Mouse (Mus musculus): ENCODE results near the gene Pdgfa.

DNA sequence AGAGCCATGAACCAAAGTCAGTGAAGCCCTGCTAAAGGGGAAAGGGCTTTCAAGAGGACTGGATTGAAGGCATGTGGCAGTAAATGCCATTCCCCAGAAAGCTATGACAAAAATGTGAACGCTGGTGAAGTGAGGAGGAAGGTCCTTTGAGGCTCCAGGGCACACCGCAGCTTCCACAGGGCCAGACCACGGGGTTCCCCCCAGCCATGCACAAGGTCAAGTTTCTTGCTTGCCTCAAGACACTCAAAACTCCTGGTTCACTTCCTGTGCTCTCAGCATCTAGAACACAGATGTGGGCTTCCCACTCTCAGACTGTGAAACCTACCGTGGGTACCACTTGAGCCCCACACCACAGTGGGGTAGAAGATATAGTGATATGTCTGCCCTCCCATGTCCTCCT is 46.4 kb upstream of the Pdgfa start:
- TF ChIP-seq CTCF (IDR thresholded peaks at IDR 0.05; ENCODE audit: borderline replicate concordance, extremely low read depth, insufficient read depth, insufficient read length) (no peak), POLR2A (IDR thresholded peaks at IDR 0.05; ENCODE audit: borderline replicate concordance, extremely low read depth, insufficient read depth, insufficient read length, poor library complexity, severe bottlenecking) (no peak)

All from brain, embryonic 14.5 days (tissue).